Mouse (Mus musculus): ENCODE measurements around the gene Hnrnpd.

The Hnrnpd gene

GRCm38 (mm10) chr5:99959236-99959936, 19.4 kb downstream of the Hnrnpd start:
- DNase-seq (ENCODE audit: low spot score) = no peak

DNA sequence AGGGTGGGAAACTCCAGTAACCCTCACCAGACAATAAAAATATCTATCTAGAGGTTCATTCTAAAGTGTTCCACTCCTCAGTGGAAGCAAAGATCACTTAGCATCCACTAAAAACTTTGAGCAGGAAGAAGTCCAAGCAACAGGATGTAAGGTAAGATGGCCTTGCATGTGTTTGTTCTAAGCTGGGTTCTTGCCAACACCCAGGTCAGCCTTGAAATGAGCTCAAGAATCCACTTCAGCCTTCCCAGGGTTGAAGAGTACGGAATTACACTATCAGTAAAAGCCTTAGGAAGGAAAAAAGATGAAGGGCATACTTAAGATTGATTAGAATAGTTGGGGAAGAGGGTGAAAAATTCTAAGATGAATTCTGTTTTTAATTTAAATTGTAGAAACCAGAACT, 20.1 kb downstream of the Hnrnpd start:
- DNase-seq (ENCODE audit: low spot score) = no peak

DNA sequence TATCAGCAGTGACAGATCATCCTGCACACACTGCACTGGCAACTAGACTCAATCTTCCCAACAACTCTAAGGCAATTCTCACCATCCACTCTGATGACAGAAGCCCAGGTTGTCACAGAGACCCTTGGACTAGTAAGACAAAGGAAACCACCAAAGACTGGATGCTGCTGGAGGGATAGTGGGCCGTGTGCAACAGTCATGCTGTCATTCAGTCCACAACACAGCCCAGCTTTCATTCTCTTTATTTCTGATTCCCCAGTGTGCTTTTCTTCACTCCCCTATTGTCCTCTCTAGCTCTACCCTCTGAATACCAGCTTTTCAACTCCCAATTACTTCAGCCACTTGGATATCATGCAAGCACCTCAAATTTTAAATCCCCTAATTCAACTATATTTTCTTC, 24.9 kb downstream of the Hnrnpd start:
- DNase-seq (ENCODE audit: low spot score) = no peak

- DNase-seq (ENCODE audit: low spot score) = no peak
These were observed 26.2 kb downstream of the Hnrnpd start for GRCm38 (mm10) chr5:99952513-99952912.

DNA sequence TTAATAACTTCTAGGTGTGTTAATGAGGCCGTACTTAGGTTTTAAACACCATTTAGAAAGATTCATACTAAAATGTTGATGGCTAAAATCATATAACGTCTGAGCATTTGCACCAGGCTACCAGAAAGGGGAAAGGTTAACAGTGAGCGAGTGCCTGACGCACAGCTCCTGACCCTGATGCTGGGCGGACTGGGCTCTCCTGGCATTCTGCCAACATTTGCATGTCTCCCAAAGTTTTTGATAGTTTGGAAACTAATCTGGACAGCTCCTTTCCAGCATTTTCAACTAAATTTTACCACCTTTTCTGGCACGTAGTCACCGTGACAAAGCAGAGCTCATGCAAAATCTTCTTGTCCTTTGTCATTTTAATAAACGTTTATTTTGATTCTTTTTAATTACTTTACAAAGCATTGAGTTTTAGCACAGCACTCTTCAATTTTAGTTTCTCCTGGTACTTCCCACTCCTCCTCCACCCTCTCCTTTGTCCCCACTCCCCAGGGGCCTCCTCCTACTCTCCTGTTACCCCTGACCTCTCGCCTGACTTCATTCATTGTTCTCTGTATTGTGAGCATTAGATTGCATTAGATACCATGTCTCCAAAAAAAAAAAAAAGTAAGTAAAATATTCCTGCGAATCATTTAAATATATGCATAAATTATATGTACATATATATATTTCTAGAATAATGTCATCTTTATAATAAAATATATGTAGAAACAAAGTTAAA, 36.8 kb downstream of the Hnrnpd start:
- DNase-seq (ENCODE audit: low spot score) = no peak

- no peak for DNase-seq (ENCODE audit: low spot score)
These were observed 37.5 kb downstream of the Hnrnpd start for GRCm38 (mm10) chr5:99941273-99941672.

DNA sequence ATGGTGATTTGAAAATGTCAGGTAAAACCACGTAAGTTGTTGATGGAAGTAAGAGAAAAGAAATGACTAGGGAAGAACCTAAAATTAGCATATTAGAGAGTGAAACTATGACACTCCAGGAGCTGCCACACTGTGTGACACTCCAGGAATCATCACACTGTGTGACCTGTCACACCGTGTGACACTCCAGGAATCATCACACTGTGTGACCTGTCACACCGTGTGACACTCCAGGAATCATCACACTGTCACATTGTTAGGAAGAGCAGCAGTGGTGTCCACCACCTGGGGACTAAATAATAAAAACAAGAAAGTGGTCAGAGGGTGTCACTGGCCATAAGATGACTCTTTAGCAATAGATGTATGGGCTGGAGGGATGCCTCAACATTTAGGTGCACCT, 39.3 kb downstream of the Hnrnpd start:
- no peak for DNase-seq (ENCODE audit: low spot score)

- DNase-seq (ENCODE audit: low spot score) = no peak
These were observed 46.8 kb downstream of the Hnrnpd start for GRCm38 (mm10) chr5:99931910-99932309.

DNA sequence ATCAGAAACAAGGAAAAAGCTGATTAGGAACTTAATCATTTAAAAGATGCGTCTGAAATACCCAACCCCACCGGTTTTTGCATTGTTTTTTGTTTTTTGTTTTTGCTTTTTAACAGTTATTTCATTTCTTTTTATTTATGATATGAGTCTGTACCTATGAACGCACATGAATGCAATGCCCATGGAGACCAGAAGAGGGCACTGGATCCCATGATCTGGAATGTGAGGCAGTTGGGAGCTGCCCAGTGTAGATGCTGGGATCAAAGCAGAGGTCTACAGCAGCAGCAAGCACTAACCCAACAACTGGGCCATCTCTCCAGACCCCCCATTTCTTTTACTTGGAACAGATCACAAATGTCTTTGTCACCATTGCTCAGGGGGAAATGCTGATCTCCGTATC, 50.8 kb downstream of the Hnrnpd start:
- DNase-seq (ENCODE audit: low spot score) = peak; percentile 31

GRCm38 (mm10) chr5:99922033-99922432, 56.7 kb downstream of the Hnrnpd start:
- DNase-seq (ENCODE audit: low spot score) = no peak

DNA sequence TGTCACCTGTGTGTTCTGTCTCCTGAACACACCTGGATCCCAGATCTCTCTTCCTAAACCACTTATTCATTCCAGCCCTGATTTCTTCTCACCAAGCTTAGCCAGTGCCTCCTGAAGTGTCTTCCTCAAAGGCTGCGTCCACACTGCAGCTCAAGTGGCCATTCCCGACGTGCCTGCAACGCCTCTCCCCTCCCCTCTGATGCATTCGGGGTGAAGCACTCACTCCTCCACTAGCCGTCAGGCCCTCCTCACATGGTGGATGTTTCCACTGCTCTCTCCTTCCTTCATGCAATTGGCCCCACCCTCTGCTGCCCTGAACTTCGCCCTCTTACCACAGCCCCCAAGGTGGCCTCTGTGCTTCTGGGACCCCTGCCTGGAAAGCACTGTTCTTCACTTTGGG, 63.2 kb downstream of the Hnrnpd start:
- DNase-seq (ENCODE audit: low spot score) = no peak

- DNase-seq (ENCODE audit: low spot score) = peak; percentile 94
These were observed 72.4 kb downstream of the Hnrnpd start, which contains the start of gene Vamp9 for GRCm38 (mm10) chr5:99906181-99906956. Gene Vamp9, plus strand, starts transcription at chr5:99906254.
